Mouse (Mus musculus): Measurements from ENCODE around the gene Dock10. TPM values are rescaled to one million over a fixed set of nuclear protein-coding genes. Genes with fewer than 3 reads are reported as not detected.

Dock10 gene
- polyA plus RNA-seq, 1 experiment: 0.04 TPM

GRCm38 (mm10) chr1:80504081-80504480, 254.2 kb downstream of the Dock10 start:
- no peaks in the 10 kb centered on the region for H3K36me3 ChIP-seq (ENCODE audit: control insufficient read depth, insufficient read depth)
- no peak overlapping the region for H3K4me2 ChIP-seq (ENCODE audit: low read depth)
- TF ChIP-seq REST (IDR thresholded peaks at IDR 0.05; ENCODE audit: insufficient read depth, insufficient read length) (no peak), MYOG (IDR thresholded peaks at IDR 0.05; ENCODE audit: control insufficient read depth in 1 of 3, insufficient read depth in 1 of 3, insufficient read length in 2 of 3, low read depth in 2 of 3) (no peak), SRF (IDR thresholded peaks at IDR 0.05; ENCODE audit: control insufficient read depth, insufficient read length, low read depth) (no peak), POLR2AphosphoS2 (IDR thresholded peaks at IDR 0.05; ENCODE audit: insufficient read length, low read depth) (no peak), CEBPB (IDR thresholded peaks at IDR 0.05; ENCODE audit: insufficient read depth, poor library complexity, severe bottlenecking) (no peak), POLR2A (IDR thresholded peaks at IDR 0.05; ENCODE audit: insufficient read length, low read depth) (no peak), USF1 (IDR thresholded peaks at IDR 0.05; ENCODE audit: low read depth) (no peak), E2F4 (IDR thresholded peaks at IDR 0.05; ENCODE audit: insufficient read depth) (no peak)
- no peak overlapping the region for H3ac ChIP-seq (ENCODE audit: control insufficient read depth, insufficient read length)
- no peaks in the 10 kb centered on the region for H3K79me2 ChIP-seq (ENCODE audit: control insufficient read depth, insufficient read depth)
- H3K4me3 ChIP-seq: no peak overlapping the region
- H3K27me3 ChIP-seq (ENCODE audit: control insufficient read depth, insufficient read depth, insufficient read length): no peaks in the 10 kb centered on the region

- no peak for TF ChIP-seq MYOD1 (IDR thresholded peaks at IDR 0.05; ENCODE audit: control insufficient read depth in 1 of 3, insufficient read length in 2 of 3, low read depth in 2 of 3)
- TF ChIP-seq REST (IDR thresholded peaks at IDR 0.05; ENCODE audit: insufficient read depth, insufficient read length): no peak
- no peak for TF ChIP-seq SRF (IDR thresholded peaks at IDR 0.05; ENCODE audit: control insufficient read depth, insufficient read length, low read depth)
- TF ChIP-seq E2F4 (IDR thresholded peaks at IDR 0.05; ENCODE audit: insufficient read depth): no peak
- TF ChIP-seq POLR2AphosphoS2 (IDR thresholded peaks at IDR 0.05; ENCODE audit: insufficient read length, low read depth): no peak
- TF ChIP-seq MAX (IDR thresholded peaks at IDR 0.05; ENCODE audit: low read depth): no peak
- TF ChIP-seq TCF12 (IDR thresholded peaks at IDR 0.05; ENCODE audit: insufficient read depth, poor library complexity, severe bottlenecking): no peak
- no peak for TF ChIP-seq CEBPB (IDR thresholded peaks at IDR 0.05; ENCODE audit: insufficient read depth, poor library complexity, severe bottlenecking)
- no peak for TF ChIP-seq MYOG (IDR thresholded peaks at IDR 0.05; ENCODE audit: control insufficient read depth in 1 of 3, insufficient read depth in 1 of 3, insufficient read length in 2 of 3, low read depth in 2 of 3)
- TF ChIP-seq POLR2A (IDR thresholded peaks at IDR 0.05; ENCODE audit: insufficient read length, low read depth): no peak
- TF ChIP-seq TCF3 (IDR thresholded peaks at IDR 0.05; ENCODE audit: insufficient read length, low read depth): no peak
- no peak for TF ChIP-seq USF1 (IDR thresholded peaks at IDR 0.05; ENCODE audit: low read depth)
- Histone ChIP-seq H3K79me2 (ENCODE audit: control insufficient read depth, insufficient read depth) (no peaks in the 10 kb centered on the region), H3K4me2 (ENCODE audit: low read depth) (no peak overlapping the region), H3K4me3 (no peak overlapping the region), H3ac (ENCODE audit: control insufficient read depth, insufficient read length) (no peak overlapping the region), H3K27me3 (ENCODE audit: control insufficient read depth, insufficient read depth, insufficient read length) (no peaks in the 10 kb centered on the region), H3K36me3 (ENCODE audit: control insufficient read depth, insufficient read depth) (no peaks in the 10 kb centered on the region)
Observed at GRCm38 (mm10) chr1:80502456-80503165, 255.7 kb downstream of the Dock10 start.

- Histone ChIP-seq H3K4me2 (ENCODE audit: low read depth) (no peak overlapping the region), H3K4me3 (no peak overlapping the region), H3K27me3 (ENCODE audit: control insufficient read depth, insufficient read depth, insufficient read length) (no peaks in the 10 kb centered on the region), H3ac (ENCODE audit: control insufficient read depth, insufficient read length) (no peak overlapping the region), H3K79me2 (ENCODE audit: control insufficient read depth, insufficient read depth) (no peaks in the 10 kb centered on the region), H3K36me3 (ENCODE audit: control insufficient read depth, insufficient read depth) (no peaks in the 10 kb centered on the region)
- TF ChIP-seq SRF (IDR thresholded peaks at IDR 0.05; ENCODE audit: control insufficient read depth, insufficient read length, low read depth) (no peak), E2F4 (IDR thresholded peaks at IDR 0.05; ENCODE audit: insufficient read depth) (no peak), MYOG (IDR thresholded peaks at IDR 0.05; ENCODE audit: control insufficient read depth in 1 of 3, insufficient read depth in 1 of 3, insufficient read length in 2 of 3, low read depth in 2 of 3) (no peak)
Observed at GRCm38 (mm10) chr1:80499264-80499663, 259.1 kb downstream of the Dock10 start.

GRCm38 (mm10) chr1:80496360-80496759, 262.0 kb downstream of the Dock10 start:
- H3K27me3 ChIP-seq (ENCODE audit: control insufficient read depth, insufficient read depth, insufficient read length): no peaks in the 10 kb centered on the region
- no peak overlapping the region for H3K4me2 ChIP-seq (ENCODE audit: low read depth)
- no peaks in the 10 kb centered on the region for H3K36me3 ChIP-seq (ENCODE audit: control insufficient read depth, insufficient read depth)
- H3K4me3 ChIP-seq: no peak overlapping the region
- TF ChIP-seq REST (IDR thresholded peaks at IDR 0.05; ENCODE audit: insufficient read depth, insufficient read length) (no peak), POLR2AphosphoS2 (IDR thresholded peaks at IDR 0.05; ENCODE audit: insufficient read length, low read depth) (no peak), TCF12 (IDR thresholded peaks at IDR 0.05; ENCODE audit: insufficient read depth, poor library complexity, severe bottlenecking) (no peak), TCF3 (IDR thresholded peaks at IDR 0.05; ENCODE audit: insufficient read length, low read depth) (no peak), MYOG (IDR thresholded peaks at IDR 0.05; ENCODE audit: control insufficient read depth in 1 of 3, insufficient read depth in 1 of 3, insufficient read length in 2 of 3, low read depth in 2 of 3) (no peak), SRF (IDR thresholded peaks at IDR 0.05; ENCODE audit: control insufficient read depth, insufficient read length, low read depth) (no peak), USF1 (IDR thresholded peaks at IDR 0.05; ENCODE audit: low read depth) (no peak), MAX (IDR thresholded peaks at IDR 0.05; ENCODE audit: low read depth) (no peak), E2F4 (IDR thresholded peaks at IDR 0.05; ENCODE audit: insufficient read depth) (no peak), CEBPB (IDR thresholded peaks at IDR 0.05; ENCODE audit: insufficient read depth, poor library complexity, severe bottlenecking) (no peak), POLR2A (IDR thresholded peaks at IDR 0.05; ENCODE audit: insufficient read length, low read depth) (no peak)
- H3K79me2 ChIP-seq (ENCODE audit: control insufficient read depth, insufficient read depth): no peaks in the 10 kb centered on the region
- H3ac ChIP-seq (ENCODE audit: control insufficient read depth, insufficient read length): no peak overlapping the region

- H3K4me2 ChIP-seq (ENCODE audit: low read depth): no peak overlapping the region
- H3ac ChIP-seq (ENCODE audit: control insufficient read depth, insufficient read length): no peak overlapping the region
- TF ChIP-seq SRF (IDR thresholded peaks at IDR 0.05; ENCODE audit: control insufficient read depth, insufficient read length, low read depth) (no peak), TCF3 (IDR thresholded peaks at IDR 0.05; ENCODE audit: insufficient read length, low read depth) (no peak), REST (IDR thresholded peaks at IDR 0.05; ENCODE audit: insufficient read depth, insufficient read length) (no peak), CEBPB (IDR thresholded peaks at IDR 0.05; ENCODE audit: insufficient read depth, poor library complexity, severe bottlenecking) (no peak), TCF12 (IDR thresholded peaks at IDR 0.05; ENCODE audit: insufficient read depth, poor library complexity, severe bottlenecking) (no peak), MYOD1 (IDR thresholded peaks at IDR 0.05; ENCODE audit: control insufficient read depth in 1 of 3, insufficient read length in 2 of 3, low read depth in 2 of 3) (no peak), E2F4 (IDR thresholded peaks at IDR 0.05; ENCODE audit: insufficient read depth) (no peak), USF1 (IDR thresholded peaks at IDR 0.05; ENCODE audit: low read depth) (no peak), POLR2A (IDR thresholded peaks at IDR 0.05; ENCODE audit: insufficient read length, low read depth) (no peak), MYOG (IDR thresholded peaks at IDR 0.05; ENCODE audit: control insufficient read depth in 1 of 3, insufficient read depth in 1 of 3, insufficient read length in 2 of 3, low read depth in 2 of 3) (no peak), MAX (IDR thresholded peaks at IDR 0.05; ENCODE audit: low read depth) (no peak), POLR2AphosphoS2 (IDR thresholded peaks at IDR 0.05; ENCODE audit: insufficient read length, low read depth) (no peak)
- no peaks in the 10 kb centered on the region for H3K79me2 ChIP-seq (ENCODE audit: control insufficient read depth, insufficient read depth)
- H3K36me3 ChIP-seq (ENCODE audit: control insufficient read depth, insufficient read depth): no peaks in the 10 kb centered on the region
- no peaks in the 10 kb centered on the region for H3K27me3 ChIP-seq (ENCODE audit: control insufficient read depth, insufficient read depth, insufficient read length)
- H3K4me3 ChIP-seq: no peak overlapping the region
Observed at GRCm38 (mm10) chr1:80483419-80483818, 274.9 kb downstream of the Dock10 start.
